Mouse (Mus musculus) MEL (cell line): ENCODE measurements around the gene Ecsit. TPM values are rescaled to one million over a fixed set of nuclear protein-coding genes. Genes with fewer than 3 reads are reported as not detected.

Experiments
- DNase-seq: peaks from one replicate; pipeline ENCODE4 v3.0.0; 2011; ENCODE audit warnings: low read depth, low spot score
- H3K27ac ChIP-seq: 2 replicates; pipeline ENCODE4 v1.5.1; 2012; ENCODE audit warnings: low read depth, mild to moderate bottlenecking, control low read depth, low read length, moderate library complexity; ENCODE audit not compliant: control insufficient read depth
- H3K27me3 ChIP-seq, 2 experiments: fragments of 150-350 bp in 1 of 2; sonication (generic) in 1 of 2; 2 replicates each; pipeline ENCODE4 v1.6.1; 2012; ENCODE audit warnings: low read length in 2 of 2, mild to moderate bottlenecking in 2 of 2, improper control_type of control experiment in 1 of 2, moderate library complexity in 1 of 2; ENCODE audit not compliant: insufficient read depth in 2 of 2, control insufficient read depth in 1 of 2
- H3K36me3 ChIP-seq, 2 experiments: 2 replicates each; pipeline ENCODE4 v1.6.1; 2012 to 2014; ENCODE audit warnings: low read length in 2 of 2, improper control_type of control experiment in 1 of 2, inconsistent platforms in 1 of 2, mild to moderate bottlenecking in 1 of 2; ENCODE audit not compliant: insufficient read depth in 2 of 2, control insufficient read depth in 1 of 2
- H3K4me1 ChIP-seq, 2 experiments: fragments of 150-350 bp in 1 of 2; sonication (generic) in 1 of 2; 2 replicates each; pipeline ENCODE4 v1.6.1; 2012; ENCODE audit warnings: low read length in 2 of 2, improper control_type of control experiment in 1 of 2, mild to moderate bottlenecking in 1 of 2; ENCODE audit not compliant: insufficient read depth in 2 of 2, control insufficient read depth in 1 of 2
- H3K4me3 ChIP-seq, 2 experiments: fragments of 150-350 bp in 1 of 2; sonication (generic) in 1 of 2; 2 replicates each; pipeline ENCODE4 v1.5.1; 2012; ENCODE audit warnings: low read depth in 2 of 2, low read length in 2 of 2, mild to moderate bottlenecking in 2 of 2, moderate library complexity in 2 of 2, control low read depth in 1 of 2, improper control_type of control experiment in 1 of 2; ENCODE audit not compliant: control insufficient read depth in 1 of 2, insufficient read depth in 1 of 2
- H3K79me2 ChIP-seq: 2 replicates; pipeline ENCODE4 v1.6.1; 2012; ENCODE audit warnings: mild to moderate bottlenecking, low read length, moderate library complexity; ENCODE audit not compliant: control insufficient read depth, poor library complexity, insufficient read depth
- H3K9ac ChIP-seq: 2 replicates; pipeline ENCODE4 v1.6.1; 2012; ENCODE audit warnings: low read depth, mild to moderate bottlenecking, control low read depth, low read length, moderate library complexity; ENCODE audit not compliant: control insufficient read depth, poor library complexity, severe bottlenecking
- H3K9me3 ChIP-seq: fragments of 150-350 bp; sonication (generic); replicated peaks from 2 replicates; pipeline ENCODE4 v1.6.1; 2012; ENCODE audit warnings: mild to moderate bottlenecking, low read length, improper control_type of control experiment, moderate library complexity; ENCODE audit not compliant: insufficient read depth
- BHLHE40 ChIP-seq: IDR thresholded peaks from 2 replicates; pipeline ENCODE4 v1.6.1; 2012; ENCODE audit warnings: low read depth, mild to moderate bottlenecking, inconsistent platforms, low read length, improper control_type of control experiment, borderline replicate concordance
- CTCF ChIP-seq, 3 experiments: IDR thresholded peaks in 2 of 3; conservative IDR thresholded peaks in 1 of 3; 2 replicates each; pipeline ENCODE4 v1.5.1; 2011 to 2012; ENCODE audit warnings: low read length in 3 of 3, low read depth in 2 of 3, mild to moderate bottlenecking in 2 of 3, improper control_type of control experiment in 1 of 3, inconsistent platforms in 1 of 3, mixed read lengths in 1 of 3, moderate library complexity in 1 of 3; ENCODE audit not compliant: control insufficient read depth in 1 of 3, insufficient read depth in 1 of 3, poor library complexity in 1 of 3, severe bottlenecking in 1 of 3
- E2F4 ChIP-seq: IDR thresholded peaks from 2 replicates; pipeline ENCODE4 v1.6.1; 2011; ENCODE audit warnings: low read depth, low read length, improper control_type of control experiment, borderline replicate concordance
- ELF1 ChIP-seq: IDR thresholded peaks from 2 replicates; pipeline ENCODE4 v1.6.1; 2014; ENCODE audit warnings: low read depth, mild to moderate bottlenecking, inconsistent platforms, low read length, improper control_type of control experiment, moderate library complexity
- EP300 ChIP-seq, 2 experiments: IDR thresholded peaks; 2 replicates each; pipeline ENCODE4 v1.6.1; 2011; ENCODE audit warnings: improper control_type of control experiment in 2 of 2, low read length in 2 of 2, low read depth in 1 of 2, mild to moderate bottlenecking in 1 of 2
- ETS1 ChIP-seq: IDR thresholded peaks from 2 replicates; pipeline ENCODE4 v1.6.1; 2012; ENCODE audit warnings: low read depth, mild to moderate bottlenecking, inconsistent platforms, low read length, improper control_type of control experiment, moderate library complexity
- GATA1 ChIP-seq: IDR thresholded peaks from 2 replicates; pipeline ENCODE4 v1.6.1; 2011; ENCODE audit warnings: low read depth, low read length, improper control_type of control experiment
- HCFC1 ChIP-seq: IDR thresholded peaks from 2 replicates; pipeline ENCODE4 v1.6.1; 2012; ENCODE audit warnings: low read depth, mild to moderate bottlenecking, inconsistent platforms, low read length, improper control_type of control experiment, moderate library complexity
- KAT2A ChIP-seq: conservative IDR thresholded peaks from 2 replicates; pipeline ENCODE4 v1.6.1; 2012; ENCODE audit warnings: low read depth, low read length, improper control_type of control experiment, inconsistent platforms
- MAFK ChIP-seq: IDR thresholded peaks from 2 replicates; pipeline ENCODE4 v1.6.1; 2011; ENCODE audit warnings: low read depth, mild to moderate bottlenecking, low read length, improper control_type of control experiment, borderline replicate concordance
- MAX ChIP-seq: IDR thresholded peaks from 2 replicates; pipeline ENCODE4 v1.6.1; 2011; ENCODE audit warnings: low read length, improper control_type of control experiment
- MAZ ChIP-seq: IDR thresholded peaks from 2 replicates; pipeline ENCODE4 v1.6.1; 2012; ENCODE audit warnings: low read depth, mild to moderate bottlenecking, inconsistent platforms, low read length, improper control_type of control experiment
- MEF2A ChIP-seq: IDR thresholded peaks from 2 replicates; pipeline ENCODE4 v1.6.1; 2014; ENCODE audit warnings: low read depth, mild to moderate bottlenecking, inconsistent platforms, low read length, improper control_type of control experiment; ENCODE audit not compliant: poor library complexity, insufficient replicate concordance, severe bottlenecking; ENCODE audit errors: extremely low read depth
- MYB ChIP-seq: IDR thresholded peaks from 2 replicates; pipeline ENCODE4 v1.6.1; 2011; ENCODE audit warnings: mild to moderate bottlenecking, low read depth, low read length, improper control_type of control experiment
- NELFE ChIP-seq: IDR thresholded peaks from 2 replicates; pipeline ENCODE4 v1.6.1; 2011; ENCODE audit warnings: low read depth, low read length, improper control_type of control experiment
- NRF1 ChIP-seq: IDR thresholded peaks from 2 replicates; pipeline ENCODE4 v1.6.1; 2014; ENCODE audit warnings: low read depth, mild to moderate bottlenecking, inconsistent platforms, low read length, improper control_type of control experiment, moderate library complexity; ENCODE audit not compliant: poor library complexity, insufficient read depth, severe bottlenecking
- POLR2A ChIP-seq, 2 experiments: IDR thresholded peaks; 2 replicates each; pipeline ENCODE4 v1.6.1; 2011 to 2012; ENCODE audit warnings: low read length in 2 of 2, mild to moderate bottlenecking in 2 of 2, control low read depth in 1 of 2, improper control_type of control experiment in 1 of 2, low read depth in 1 of 2, moderate library complexity in 1 of 2; ENCODE audit not compliant: control insufficient read depth in 1 of 2, insufficient read depth in 1 of 2, poor library complexity in 1 of 2
- POLR2AphosphoS5 ChIP-seq: IDR thresholded peaks from 2 replicates; pipeline ENCODE4 v1.6.1; 2012; ENCODE audit warnings: low read depth, borderline replicate concordance, mild to moderate bottlenecking, inconsistent platforms, low read length, moderate library complexity, mixed read lengths
- RCOR1 ChIP-seq: IDR thresholded peaks from 2 replicates; pipeline ENCODE4 v1.6.1; 2012; ENCODE audit warnings: low read depth, mild to moderate bottlenecking, inconsistent platforms, low read length, improper control_type of control experiment
- SIN3A ChIP-seq: IDR thresholded peaks from 2 replicates; pipeline ENCODE4 v1.6.1; 2012; ENCODE audit warnings: low read length, improper control_type of control experiment, inconsistent platforms
- TBP ChIP-seq: IDR thresholded peaks from 2 replicates; pipeline ENCODE4 v1.8.0; 2011; ENCODE audit warnings: low read depth, low read length, improper control_type of control experiment
- TCF12 ChIP-seq: IDR thresholded peaks from 2 replicates; pipeline ENCODE4 v1.6.1; 2014; ENCODE audit warnings: low read depth, mild to moderate bottlenecking, inconsistent platforms, low read length, improper control_type of control experiment, moderate library complexity
- USF1 ChIP-seq: IDR thresholded peaks from 2 replicates; pipeline ENCODE4 v1.6.1; 2014; ENCODE audit warnings: low read depth, mild to moderate bottlenecking, inconsistent platforms, low read length, improper control_type of control experiment, moderate library complexity
- USF2 ChIP-seq, 2 experiments: IDR thresholded peaks; 2 replicates each; pipeline ENCODE4 v1.6.1; 2011 to 2012; ENCODE audit warnings: improper control_type of control experiment in 2 of 2, low read length in 2 of 2, borderline replicate concordance in 1 of 2, inconsistent platforms in 1 of 2, low read depth in 1 of 2, mild to moderate bottlenecking in 1 of 2; ENCODE audit not compliant: insufficient read depth in 1 of 2
- ZC3H11A ChIP-seq: IDR thresholded peaks from 2 replicates; pipeline ENCODE4 v1.6.1; 2012; ENCODE audit warnings: low read depth, mild to moderate bottlenecking, inconsistent platforms, low read length, improper control_type of control experiment
- ZKSCAN1 ChIP-seq: IDR thresholded peaks from 2 replicates; pipeline ENCODE4 v1.6.1; 2012; ENCODE audit warnings: low read depth, mild to moderate bottlenecking, inconsistent platforms, low read length, improper control_type of control experiment, moderate library complexity
- ZMIZ1 ChIP-seq: IDR thresholded peaks from 2 replicates; pipeline ENCODE4 v1.6.1; 2012; ENCODE audit warnings: low read depth, mild to moderate bottlenecking, inconsistent platforms, low read length, improper control_type of control experiment, moderate library complexity
- ZNF384 ChIP-seq: IDR thresholded peaks from 2 replicates; pipeline ENCODE4 v1.6.1; 2012; ENCODE audit warnings: low read depth, mild to moderate bottlenecking, inconsistent platforms, low read length, improper control_type of control experiment
- polyA plus RNA-seq, 2 experiments: library from polyadenylated mRNA; stranded (reverse) in 1 of 2; unstranded in 1 of 2; fragments of >175 nt in 1 of 2; fragments of >200 nt in 1 of 2; gene quantifications; 2 replicates each; pipeline versions ENCODE4 v1.2.1 to v1.2.4; 2012; ENCODE audit warnings: low replicate concordance in 2 of 2, low read depth in 1 of 2; ENCODE audit not compliant: insufficient read length in 2 of 2, insufficient read depth in 1 of 2, missing spikeins in 1 of 2
- total RNA-seq: library from RNA; depleted of rRNA; stranded (reverse); fragments of 300-350 nt; gene quantifications from 2 replicates; pipeline ENCODE4 v1.2.3, GENCODE M21; 2012

Ecsit gene
- total and polyA plus RNA-seq, 3 experiments = 87.6 to 211 (median 183) TPM

DNA sequence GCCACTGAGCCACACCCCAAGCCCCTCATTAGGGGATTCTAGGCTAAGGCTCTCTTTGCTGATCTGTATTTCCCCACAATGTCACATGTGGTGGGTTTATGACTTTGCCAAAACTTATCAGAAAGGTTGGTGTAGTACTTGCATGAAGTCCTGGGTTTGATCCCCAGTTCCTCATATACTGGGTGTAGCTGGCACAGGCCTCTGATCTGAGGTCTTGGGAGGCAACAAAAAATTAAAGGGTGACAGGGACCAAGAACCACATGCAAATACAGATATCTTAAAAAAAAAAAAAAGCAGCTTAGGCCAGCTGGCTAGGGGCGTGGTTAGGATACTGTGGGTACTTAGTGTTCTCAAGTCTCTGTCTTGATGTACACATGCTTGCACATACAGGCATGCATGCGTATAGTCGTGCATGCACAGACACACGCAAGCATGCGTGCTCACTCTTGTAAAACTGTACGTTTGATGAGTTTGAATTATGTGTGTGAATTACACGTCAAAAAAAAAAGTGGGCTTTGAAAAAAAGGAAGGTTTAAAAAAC lies 37.9 kb upstream of the Ecsit start (continued):
- TF ChIP-seq BHLHE40 = peak; percentile 86
- TF ChIP-seq USF1 = peak; percentile 77

DNA sequence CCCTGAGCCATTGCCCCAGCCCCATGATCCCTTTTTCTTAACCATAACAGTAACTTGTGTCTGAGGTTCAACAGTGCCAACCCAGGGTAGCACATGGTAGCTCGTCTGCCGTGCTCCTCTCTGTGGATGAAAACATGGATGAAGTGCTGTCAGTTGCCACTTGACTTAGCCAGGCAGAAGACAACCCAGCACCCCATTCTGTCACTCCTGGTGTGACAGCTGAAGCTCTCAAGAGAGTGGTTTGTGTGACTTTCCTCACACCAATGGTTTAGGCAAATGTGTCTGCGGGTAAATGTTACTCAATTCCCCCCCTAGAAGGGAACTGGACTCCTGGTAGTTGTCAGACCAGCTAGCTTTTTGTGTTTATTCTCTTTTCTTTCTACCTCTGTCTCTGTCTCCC lies 36.8 kb upstream of the Ecsit start:
- peaks cover 25 to 49% of the 10 kb centered on the region in 2 experiments for H3K4me1 ChIP-seq
- H3K36me3 ChIP-seq = peaks cover 0 to 29% of the 10 kb centered on the region in 2 experiments; a peak in 2 of 4 replicates
- no peak overlapping the region for H3K9ac ChIP-seq
- no peak for DNase-seq
- H3K9me3 ChIP-seq = no peaks in the 10 kb centered on the region
- TF ChIP-seq TBP (no peak), MAX (peak; percentile 68; the same call in 1 of the 2 replicates)
- no peaks in the 10 kb centered on the region for H3K79me2 ChIP-seq
- no peak overlapping the region for H3K4me3 ChIP-seq
- peak overlapping the region; percentile 41 for H3K27ac ChIP-seq
- H3K27me3 ChIP-seq = no peaks in the 10 kb centered on the region

DNA sequence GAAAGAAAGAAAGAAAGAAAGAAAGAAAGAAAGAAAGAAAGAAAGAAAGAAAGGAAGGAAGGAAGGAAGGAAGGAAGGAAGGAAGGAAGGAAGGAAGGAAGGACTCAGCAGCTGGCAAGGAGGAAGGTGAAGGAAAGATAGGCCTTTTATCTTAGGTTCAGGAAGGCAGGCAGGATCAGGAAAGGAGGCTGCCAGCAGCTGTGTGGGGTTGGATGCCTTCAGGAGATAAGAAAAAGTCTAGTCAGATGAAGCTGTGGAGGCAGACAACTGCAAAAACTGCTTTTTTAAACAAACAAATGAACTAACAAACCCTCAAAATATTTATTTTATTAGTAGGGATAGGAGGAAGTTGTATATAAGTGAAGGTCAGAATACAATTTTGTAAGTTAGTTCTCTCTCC lies 36.3 kb upstream of the Ecsit start:
- H3K4me1 ChIP-seq = peaks cover 25 to 49% of the 10 kb centered on the region in 2 experiments
- DNase-seq = peak; percentile 88
- no peak overlapping the region for H3K9ac ChIP-seq
- no peaks in the 10 kb centered on the region for H3K9me3 ChIP-seq
- H3K27me3 ChIP-seq = no peaks in the 10 kb centered on the region
- peaks cover 0 to 29% of the 10 kb centered on the region in 2 experiments; a peak in 2 of 4 replicates for H3K36me3 ChIP-seq
- peaks cover 4% of the 10 kb centered on the region for H3K79me2 ChIP-seq
- no peak overlapping the region for H3K4me3 ChIP-seq
- H3K27ac ChIP-seq = peak overlapping the region; percentile 41
- TF ChIP-seq NELFE = no peak
- peak; percentile 73; the same call in 1 of the 2 replicates for TF ChIP-seq ZNF384
- TF ChIP-seq ZKSCAN1 = no peak
- peak; percentile 93 for TF ChIP-seq RCOR1
- peak; percentile 83 for TF ChIP-seq MYB
- TF ChIP-seq EP300 (IDR thresholded peaks at IDR 0.05; ENCODE audit: low read depth in 1 of 2, low read length in 2 of 2) = peak; percentile 96
- TF ChIP-seq MEF2A = no peak
- TF ChIP-seq SIN3A = peak; percentile 92
- no peak for TF ChIP-seq NRF1
- TF ChIP-seq TCF12 = peak; percentile 98
- TF ChIP-seq ETS1 = peak; percentile 99
- peak; percentile 30; the same call in 1 of the 2 replicates for TF ChIP-seq KAT2A
- no peak for TF ChIP-seq POLR2A (IDR thresholded peaks at IDR 0.05; ENCODE audit: control insufficient read depth in 1 of 2, insufficient read depth in 1 of 2, low read depth in 1 of 2, low read length in 2 of 2, poor library complexity in 1 of 2)
- TF ChIP-seq USF2 (IDR thresholded peaks at IDR 0.05; ENCODE audit: borderline replicate concordance in 1 of 2, insufficient read depth in 1 of 2, low read depth in 1 of 2, low read length in 2 of 2) = no peak
- TF ChIP-seq POLR2AphosphoS5 = no peak
- no peak for TF ChIP-seq ZC3H11A
- no peak for TF ChIP-seq E2F4
- 0 out of 2 replicates have a peak, but pooled peaks have one; percentile 61 for TF ChIP-seq ELF1
- TF ChIP-seq GATA1 = peak; percentile 98
- TF ChIP-seq MAFK = peak; percentile 83
- no peak for TF ChIP-seq USF1
- TF ChIP-seq HCFC1 = peak; percentile 51
- no peak for TF ChIP-seq ZMIZ1
- peak; percentile 75; the same call in 1 of the 2 replicates for TF ChIP-seq MAZ
- no peak for TF ChIP-seq CTCF (IDR thresholded peaks at IDR 0.05 in 2 of 3, conservative IDR thresholded peaks at IDR 0.05 in 1 of 3; ENCODE audit: control insufficient read depth in 1 of 3, insufficient read depth in 1 of 3, low read depth in 2 of 3, low read length in 3 of 3, poor library complexity in 1 of 3, severe bottlenecking in 1 of 3)
